Mouse (Mus musculus): ENCODE results near the gene Zfp568. TPM values are rescaled to one million over a fixed set of nuclear protein-coding genes. Genes with fewer than 3 reads are reported as not detected.

Zfp568 gene
- polyA plus RNA-seq, 1 experiment from 2014 or later: 17.5 TPM

- Histone ChIP-seq H3K36me3 (peaks cover 86% of the 10 kb centered on the region), H3K9me3 (no peaks in the 10 kb centered on the region), H3K27me3 (no peaks in the 10 kb centered on the region), H3K4me3 (no peak overlapping the region), H3K27ac (no peak overlapping the region), H3K9ac (no peak overlapping the region), H3K4me1 (no peaks in the 10 kb centered on the region), H3K4me2 (no peak overlapping the region)
- ATAC-seq (ENCODE audit: insufficient number of reproducible peaks, insufficient read depth, low FRiP score, low TSS enrichment, low read depth): no peak
- whole genome bisulfite sequencing: 95% methylated on average over 9 of the region's 9 CpGs
These were observed 39.6 kb downstream of the Zfp568 start for GRCm38 (mm10) chr7:30023324-30023723.

- Histone ChIP-seq H3K27ac (no peak overlapping the region), H3K4me3 (no peak overlapping the region), H3K9me3 (no peaks in the 10 kb centered on the region), H3K4me1 (no peaks in the 10 kb centered on the region), H3K27me3 (no peaks in the 10 kb centered on the region), H3K9ac (no peak overlapping the region), H3K36me3 (peaks cover 84% of the 10 kb centered on the region), H3K4me2 (no peak overlapping the region)
- 94% methylated on average over 8 of the region's 8 CpGs for WGBS
- ATAC-seq (ENCODE audit: insufficient number of reproducible peaks, insufficient read depth, low FRiP score, low TSS enrichment, low read depth): no peak
These were observed 40.0 kb downstream of the Zfp568 start for GRCm38 (mm10) chr7:30023800-30024199.

- Histone ChIP-seq H3K9ac (no peak overlapping the region), H3K4me3 (no peak overlapping the region), H3K9me3 (no peaks in the 10 kb centered on the region), H3K4me1 (no peaks in the 10 kb centered on the region), H3K4me2 (no peak overlapping the region), H3K27me3 (no peaks in the 10 kb centered on the region), H3K36me3 (peaks cover 73% of the 10 kb centered on the region), H3K27ac (no peak overlapping the region)
- 78% methylated on average over 5 of the region's 5 CpGs for WGBS
- ATAC-seq (ENCODE audit: insufficient number of reproducible peaks, insufficient read depth, low FRiP score, low TSS enrichment, low read depth): no peak
These were observed 41.6 kb downstream of the Zfp568 start for GRCm38 (mm10) chr7:30025358-30025757.

DNA sequence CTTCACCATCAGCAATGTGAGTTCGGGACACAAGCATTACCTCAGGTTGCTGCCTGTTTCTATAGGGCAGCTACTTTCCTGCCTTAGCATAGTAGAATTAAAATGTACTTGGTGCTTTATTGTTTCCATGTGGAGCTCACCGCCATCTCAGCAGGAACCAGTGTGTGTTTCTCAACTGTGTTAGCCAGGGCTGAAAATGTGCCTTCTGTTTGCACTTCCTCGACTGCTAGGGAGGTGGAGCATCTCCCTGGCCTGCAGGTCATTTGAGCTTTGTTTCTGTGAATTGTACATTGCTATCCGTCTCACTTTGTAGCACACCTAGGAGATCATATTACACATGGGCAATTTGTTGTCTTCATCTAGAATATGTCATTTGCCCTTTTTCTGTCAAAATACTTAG is 43.6 kb downstream of the Zfp568 start:
- no peaks in the 10 kb centered on the region for H3K27me3 ChIP-seq
- whole genome bisulfite sequencing: 44% methylated on average over 4 of the region's 4 CpGs
- no peak overlapping the region for H3K27ac ChIP-seq
- peaks cover 56% of the 10 kb centered on the region for H3K36me3 ChIP-seq
- no peak overlapping the region for H3K4me2 ChIP-seq
- H3K9ac ChIP-seq: no peak overlapping the region
- H3K4me3 ChIP-seq: no peak overlapping the region
- H3K4me1 ChIP-seq: no peaks in the 10 kb centered on the region
- H3K9me3 ChIP-seq: no peaks in the 10 kb centered on the region
- ATAC-seq (ENCODE audit: insufficient number of reproducible peaks, insufficient read depth, low FRiP score, low TSS enrichment, low read depth): no peak

GRCm38 (mm10) chr7:30028572-30028971 is 44.8 kb downstream of the Zfp568 start:
- no peak overlapping the region for H3K4me3 ChIP-seq
- peaks cover 43% of the 10 kb centered on the region for H3K36me3 ChIP-seq
- no peaks in the 10 kb centered on the region for H3K4me1 ChIP-seq
- H3K27me3 ChIP-seq: no peaks in the 10 kb centered on the region
- 89% methylated on average over 3 of the region's 3 CpGs for WGBS
- H3K9ac ChIP-seq: no peak overlapping the region
- no peak for ATAC-seq (ENCODE audit: insufficient number of reproducible peaks, insufficient read depth, low FRiP score, low TSS enrichment, low read depth)
- H3K9me3 ChIP-seq: no peaks in the 10 kb centered on the region
- H3K27ac ChIP-seq: no peak overlapping the region
- no peak overlapping the region for H3K4me2 ChIP-seq

DNA sequence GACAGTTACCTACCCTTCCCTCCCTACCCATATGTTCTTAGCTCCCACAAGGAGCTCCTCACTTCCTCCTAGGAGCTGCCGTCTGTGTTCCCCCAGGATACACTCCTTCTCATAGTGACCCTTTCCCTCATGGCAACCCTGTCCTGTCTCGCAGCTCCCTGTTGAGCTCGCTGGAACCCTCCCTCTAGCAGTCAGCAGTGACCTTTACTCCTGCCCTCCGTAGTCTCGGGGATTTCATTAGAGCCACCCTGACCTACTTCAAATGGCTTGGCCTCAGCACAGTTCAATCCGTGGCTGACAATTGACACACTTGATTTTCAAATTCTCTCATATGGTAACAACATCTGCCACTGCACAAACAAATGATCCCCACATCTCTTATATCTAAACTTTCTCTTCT is 46.9 kb downstream of the Zfp568 start:
- H3K36me3 ChIP-seq: peaks cover 24% of the 10 kb centered on the region
- no peaks in the 10 kb centered on the region for H3K4me1 ChIP-seq
- no peaks in the 10 kb centered on the region for H3K9me3 ChIP-seq
- H3K27me3 ChIP-seq: no peaks in the 10 kb centered on the region
- H3K9ac ChIP-seq: no peak overlapping the region
- no peak for ATAC-seq (ENCODE audit: insufficient number of reproducible peaks, insufficient read depth, low FRiP score, low TSS enrichment, low read depth)
- 26% methylated on average over 6 of the region's 6 CpGs for WGBS
- no peak overlapping the region for H3K4me3 ChIP-seq
- H3K27ac ChIP-seq: no peak overlapping the region
- H3K4me2 ChIP-seq: no peak overlapping the region

DNA sequence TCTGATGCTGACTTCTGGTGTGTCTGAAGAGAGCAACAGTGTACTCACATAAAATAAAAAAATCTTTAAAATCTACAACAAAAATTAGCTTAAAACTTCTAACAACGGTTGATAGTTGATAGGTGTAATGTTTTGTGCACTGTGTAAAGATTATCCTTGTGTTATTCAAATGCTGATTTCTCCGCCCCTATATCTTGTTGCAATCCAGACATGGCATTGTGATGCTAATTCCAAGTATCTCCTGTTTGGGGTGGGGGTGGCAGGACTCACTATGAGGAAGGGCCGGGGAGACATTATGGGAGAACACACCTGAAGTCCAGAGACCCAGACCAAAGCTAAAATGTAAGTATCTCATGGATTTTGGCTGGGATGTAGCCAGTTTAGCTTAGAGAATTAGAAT is 47.6 kb downstream of the Zfp568 start:
- H3K9me3 ChIP-seq: no peaks in the 10 kb centered on the region
- no peak overlapping the region for H3K4me3 ChIP-seq
- H3K9ac ChIP-seq: no peak overlapping the region
- H3K27me3 ChIP-seq: no peaks in the 10 kb centered on the region
- H3K4me1 ChIP-seq: no peaks in the 10 kb centered on the region
- H3K4me2 ChIP-seq: no peak overlapping the region
- ATAC-seq (ENCODE audit: insufficient number of reproducible peaks, insufficient read depth, low FRiP score, low TSS enrichment, low read depth): no peak
- WGBS: 83% methylated on average over 3 of the region's 3 CpGs
- no peak overlapping the region for H3K27ac ChIP-seq
- peaks cover 21% of the 10 kb centered on the region for H3K36me3 ChIP-seq

DNA sequence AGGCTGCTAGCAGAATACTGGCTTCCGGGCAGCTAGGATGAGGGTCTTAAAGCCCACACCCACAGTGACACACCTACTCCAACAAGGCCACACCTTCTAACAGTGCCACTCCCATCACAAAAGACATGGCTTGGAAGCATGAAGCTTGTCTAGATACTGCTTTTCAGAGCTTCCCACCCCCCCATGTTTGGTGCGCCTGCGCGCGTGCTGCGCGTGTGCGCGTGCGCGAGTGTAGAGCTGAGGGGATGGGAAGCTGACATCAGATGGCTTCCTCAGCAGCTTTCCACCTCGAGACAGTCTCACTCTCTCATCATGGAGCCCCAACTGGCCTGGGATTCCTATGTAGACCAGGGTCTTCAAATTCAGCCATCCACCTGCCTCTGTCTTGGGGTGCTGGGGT is 50.6 kb downstream of the Zfp568 start:
- Histone ChIP-seq H3K4me3 (no peak overlapping the region), H3K9ac (no peak overlapping the region), H3K27me3 (no peaks in the 10 kb centered on the region), H3K4me2 (no peak overlapping the region), H3K36me3 (peaks cover 29% of the 10 kb centered on the region), H3K27ac (no peak overlapping the region), H3K4me1 (no peaks in the 10 kb centered on the region), H3K9me3 (no peaks in the 10 kb centered on the region)
- ATAC-seq (ENCODE audit: insufficient number of reproducible peaks, insufficient read depth, low FRiP score, low TSS enrichment, low read depth): no peak
- 95% methylated on average over 12 of the region's 12 CpGs for WGBS

DNA sequence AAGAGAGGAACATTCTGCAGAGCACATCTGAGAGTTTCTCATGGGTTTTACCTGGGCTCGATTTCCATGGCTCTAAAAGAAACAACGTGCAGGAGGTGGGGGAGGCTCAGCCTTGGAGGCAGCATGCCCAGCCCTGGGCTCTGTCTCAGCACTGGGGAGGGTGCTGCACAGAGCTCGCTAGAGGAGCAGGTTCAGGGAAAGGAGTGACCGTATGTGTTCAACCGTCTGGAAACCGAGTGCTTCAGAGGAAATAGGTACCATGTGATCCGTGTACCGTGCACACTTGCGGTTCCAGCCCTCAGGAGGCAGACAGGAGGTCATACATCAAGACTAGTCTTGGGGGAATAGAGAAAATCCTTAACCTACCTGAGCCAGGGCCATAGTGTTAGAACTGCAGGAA is 60.6 kb downstream of the Zfp568 start:
- no peaks in the 10 kb centered on the region for H3K27me3 ChIP-seq
- peaks cover 18% of the 10 kb centered on the region for H3K36me3 ChIP-seq
- no peak overlapping the region for H3K9ac ChIP-seq
- no peak overlapping the region for H3K27ac ChIP-seq
- WGBS: 35% methylated on average over 9 of the region's 9 CpGs
- H3K4me2 ChIP-seq: no peak overlapping the region
- no peaks in the 10 kb centered on the region for H3K9me3 ChIP-seq
- ATAC-seq (ENCODE audit: insufficient number of reproducible peaks, insufficient read depth, low FRiP score, low TSS enrichment, low read depth): no peak
- H3K4me3 ChIP-seq: no peak overlapping the region
- no peaks in the 10 kb centered on the region; the same call in 1 of the 2 replicates for H3K4me1 ChIP-seq

- no peak for ATAC-seq (ENCODE audit: insufficient number of reproducible peaks, insufficient read depth, low FRiP score, low TSS enrichment, low read depth)
- Histone ChIP-seq H3K4me3 (no peak overlapping the region), H3K27me3 (no peaks in the 10 kb centered on the region), H3K9ac (no peak overlapping the region), H3K36me3 (peaks cover 6% of the 10 kb centered on the region), H3K9me3 (no peaks in the 10 kb centered on the region), H3K27ac (no peak overlapping the region), H3K4me1 (peaks cover 12% of the 10 kb centered on the region), H3K4me2 (no peak overlapping the region)
- WGBS: 89% methylated on average over 4 of the region's 4 CpGs
These were observed 64.4 kb downstream of the Zfp568 start for GRCm38 (mm10) chr7:30048126-30048525.

GRCm38 (mm10) chr7:30050882-30051548 is 67.3 kb downstream of the Zfp568 start, which contains the start of gene Zfp14:
Gene Zfp14 (minus strand): TSS chr7:30051380.
- H3K36me3 ChIP-seq: peaks cover 11% of the 10 kb centered on the region
- peak within 1 kb of the TSS; percentile 83 for H3K9ac ChIP-seq
- ATAC-seq (ENCODE audit: insufficient number of reproducible peaks, insufficient read depth, low FRiP score, low TSS enrichment, low read depth): peak; percentile 93
- WGBS: under 1% methylated on average over 40 of the region's 40 CpGs
- peak within 1 kb of the TSS; percentile 77 for H3K27ac ChIP-seq
- H3K27me3 ChIP-seq: no peaks in the 10 kb centered on the region
- H3K9me3 ChIP-seq: no peaks in the 10 kb centered on the region
- peak within 1 kb of the TSS; percentile 70 for H3K4me2 ChIP-seq
- H3K4me3 ChIP-seq: peak within 1 kb of the TSS; percentile 70
- H3K4me1 ChIP-seq: peaks cover 19% of the 10 kb centered on the region

DNA sequence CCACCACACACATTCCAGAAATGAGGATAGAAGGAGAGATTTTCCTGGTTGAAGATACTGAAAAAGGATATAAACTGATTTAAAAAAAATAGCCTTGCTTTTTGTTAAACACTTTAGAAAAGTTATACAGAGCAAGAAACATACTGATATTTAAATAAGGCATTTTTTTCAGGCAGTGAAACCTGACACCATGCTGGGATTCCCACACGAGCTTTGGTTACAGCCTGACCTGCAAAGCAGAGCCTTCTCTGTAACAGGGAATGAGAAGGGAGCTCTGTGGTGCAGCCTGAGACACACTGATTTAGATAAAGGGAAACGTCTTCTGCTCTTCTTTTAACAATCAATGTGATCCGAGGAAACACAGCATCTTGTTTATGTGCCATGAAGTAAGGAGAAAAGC is 69.8 kb downstream of the Zfp568 start:
- Histone ChIP-seq H3K9ac (no peak overlapping the region), H3K27ac (peak overlapping the region; percentile 12; the same call in 1 of the 2 replicates), H3K4me3 (no peak overlapping the region), H3K4me2 (no peak overlapping the region), H3K9me3 (no peaks in the 10 kb centered on the region), H3K36me3 (peaks cover 32% of the 10 kb centered on the region), H3K4me1 (peaks cover 19% of the 10 kb centered on the region), H3K27me3 (no peaks in the 10 kb centered on the region)
- ATAC-seq (ENCODE audit: insufficient number of reproducible peaks, insufficient read depth, low FRiP score, low TSS enrichment, low read depth): no peak
- 4% methylated on average over 3 of the region's 3 CpGs for WGBS

Measured in embryonic facial prominence, embryonic 13.5 days (tissue).